Mouse (Mus musculus): ENCODE data around the gene Emsy.

The Emsy gene

GRCm38 (mm10) chr7:98579731-98580130 is 76.9 kb downstream of the Emsy start:
- in situ Hi-C loops (cut with MboI, MseI), result loop anchor here (5.0 kb wide), 1 partner anchor 97 kb away; no protein-coding TSS in a partner anchor

GRCm38 (mm10) chr7:98577461-98577860 is 79.1 kb downstream of the Emsy start:
- in situ Hi-C loops (cut with MboI, MseI), result no loop called here

- in situ Hi-C loops (cut with MboI, MseI), result no loop called here
These were observed 80.8 kb downstream of the Emsy start for GRCm38 (mm10) chr7:98575651-98576239.

- in situ Hi-C loops (cut with MboI, MseI), result no loop called here
These were observed 81.8 kb downstream of the Emsy start for GRCm38 (mm10) chr7:98574771-98575191.

GRCm38 (mm10) chr7:98574271-98574670 is 82.3 kb downstream of the Emsy start:
- in situ Hi-C loops (cut with MboI, MseI), result no loop called here

GRCm38 (mm10) chr7:98573231-98573781 is 83.3 kb downstream of the Emsy start:
- in situ Hi-C loops (cut with MboI, MseI), result no loop called here

GRCm38 (mm10) chr7:98572223-98572868 is 84.2 kb downstream of the Emsy start:
- in situ Hi-C loops (cut with MboI, MseI), result no loop called here

- in situ Hi-C loops (cut with MboI, MseI), result no loop called here
These were observed 85.6 kb downstream of the Emsy start for GRCm38 (mm10) chr7:98570824-98571505.

GRCm38 (mm10) chr7:98567056-98567455 is 89.5 kb downstream of the Emsy start:
- in situ Hi-C loops (cut with MboI, MseI), result no loop called here

- in situ Hi-C loops (cut with MboI, MseI), result no loop called here
These were observed 91.8 kb downstream of the Emsy start for GRCm38 (mm10) chr7:98564607-98565364.

GRCm38 (mm10) chr7:98563991-98564390 is 92.6 kb downstream of the Emsy start:
- in situ Hi-C loops (cut with MboI, MseI), result no loop called here

GRCm38 (mm10) chr7:98562966-98563365 is 93.6 kb downstream of the Emsy start:
- in situ Hi-C loops (cut with MboI, MseI), result no loop called here

- in situ Hi-C loops (cut with MboI, MseI), result no loop called here
These were observed 94.4 kb downstream of the Emsy start for GRCm38 (mm10) chr7:98562186-98562585.

GRCm38 (mm10) chr7:98561556-98562164 is 94.9 kb downstream of the Emsy start:
- in situ Hi-C loops (cut with MboI, MseI), result no loop called here

- in situ Hi-C loops (cut with MboI, MseI), result no loop called here
These were observed 98.3 kb downstream of the Emsy start for GRCm38 (mm10) chr7:98558128-98558921.

GRCm38 (mm10) chr7:98556767-98557394 is 99.7 kb downstream of the Emsy start:
- in situ Hi-C loops (cut with MboI, MseI), result no loop called here

GRCm38 (mm10) chr7:98551041-98551440 is 105.5 kb downstream of the Emsy start:
- in situ Hi-C loops (cut with MboI, MseI), result no loop called here

GRCm38 (mm10) chr7:98550596-98550995 is 106.0 kb downstream of the Emsy start:
- in situ Hi-C loops (cut with MboI, MseI), result no loop called here

- in situ Hi-C loops (cut with MboI, MseI), result no loop called here
These were observed 107.7 kb downstream of the Emsy start for GRCm38 (mm10) chr7:98548839-98549238.

- in situ Hi-C loops (cut with MboI, MseI), result no loop called here
These were observed 112.0 kb downstream of the Emsy start for GRCm38 (mm10) chr7:98544556-98544955.

Data from T-helper 1 cell (primary cell).